Mouse (Mus musculus) MEL (cell line): ENCODE results near the gene Igll1.

Experiments
- CTCF ChIP-seq, 3 experiments: IDR thresholded peaks in 2 of 3; conservative IDR thresholded peaks in 1 of 3; 2 replicates each; pipeline ENCODE4 v1.5.1; 2011 to 2012; ENCODE audit warnings: low read length in 3 of 3, low read depth in 2 of 3, mild to moderate bottlenecking in 2 of 3, improper control_type of control experiment in 1 of 3, inconsistent platforms in 1 of 3, mixed read lengths in 1 of 3, moderate library complexity in 1 of 3; ENCODE audit not compliant: control insufficient read depth in 1 of 3, insufficient read depth in 1 of 3, poor library complexity in 1 of 3, severe bottlenecking in 1 of 3
- GATA1 ChIP-seq: IDR thresholded peaks from 2 replicates; pipeline ENCODE4 v1.6.1; 2011; ENCODE audit warnings: low read depth, low read length, improper control_type of control experiment
- POLR2A ChIP-seq, 2 experiments: IDR thresholded peaks; 2 replicates each; pipeline ENCODE4 v1.6.1; 2011 to 2012; ENCODE audit warnings: low read length in 2 of 2, mild to moderate bottlenecking in 2 of 2, control low read depth in 1 of 2, improper control_type of control experiment in 1 of 2, low read depth in 1 of 2, moderate library complexity in 1 of 2; ENCODE audit not compliant: control insufficient read depth in 1 of 2, insufficient read depth in 1 of 2, poor library complexity in 1 of 2
- ZMIZ1 ChIP-seq: IDR thresholded peaks from 2 replicates; pipeline ENCODE4 v1.6.1; 2012; ENCODE audit warnings: low read depth, mild to moderate bottlenecking, inconsistent platforms, low read length, improper control_type of control experiment, moderate library complexity

- TF ChIP-seq ZMIZ1 (no peak), GATA1 (no peak), CTCF (IDR thresholded peaks at IDR 0.05 in 2 of 3, conservative IDR thresholded peaks at IDR 0.05 in 1 of 3; ENCODE audit: control insufficient read depth in 1 of 3, insufficient read depth in 1 of 3, low read depth in 2 of 3, low read length in 3 of 3, poor library complexity in 1 of 3, severe bottlenecking in 1 of 3) (no peak), POLR2A (IDR thresholded peaks at IDR 0.05; ENCODE audit: control insufficient read depth in 1 of 2, insufficient read depth in 1 of 2, low read depth in 1 of 2, low read length in 2 of 2, poor library complexity in 1 of 2) (no peak)
Observed at GRCm38 (mm10) chr16:16863978-16864377, at the start of gene Igll1.
